Mouse (Mus musculus) inflammation-experienced regulatory T-cells, adult 6 months (primary cell): ENCODE results near the gene Tectb. TPM values are rescaled to one million over a fixed set of nuclear protein-coding genes. Genes with fewer than 3 reads are reported as not detected.

ENCODE experiments used
- ATAC-seq: one replicate; pipeline ENCODE4 v1.8.0; 2017
- polyA plus RNA-seq, 3 experiments: library from polyadenylated mRNA; unstranded; fragments of 100-300 nt; shearing (Covaris generic); gene quantifications; one replicate each; pipeline ENCODE4 v1.2.1; 2017

The Tectb gene
- polyA plus RNA-seq, 3 experiments from 2014 or later, result not detected

- ATAC-seq, result no peak
These were observed 31.2 kb downstream of the Tectb start for GRCm38 (mm10) chr19:55211698-55212097.

- no peak for ATAC-seq
These were observed 33.2 kb downstream of the Tectb start for GRCm38 (mm10) chr19:55213617-55214340.

GRCm38 (mm10) chr19:55216876-55217275 is 36.3 kb downstream of the Tectb start:
- ATAC-seq, result no peak

GRCm38 (mm10) chr19:55217365-55217764 is 36.8 kb downstream of the Tectb start:
- no peak for ATAC-seq

- ATAC-seq, result peak; percentile 90
These were observed 37.7 kb downstream of the Tectb start for GRCm38 (mm10) chr19:55218192-55218739.

GRCm38 (mm10) chr19:55218741-55219221 is 38.2 kb downstream of the Tectb start:
- no peak for ATAC-seq

GRCm38 (mm10) chr19:55219359-55219758 is 38.8 kb downstream of the Tectb start:
- no peak for ATAC-seq

- no peak for ATAC-seq
These were observed 40.7 kb downstream of the Tectb start for GRCm38 (mm10) chr19:55221208-55221607.

GRCm38 (mm10) chr19:55222268-55222667 is 41.7 kb downstream of the Tectb start:
- ATAC-seq, result no peak

- ATAC-seq, result no peak
These were observed 46.1 kb downstream of the Tectb start for GRCm38 (mm10) chr19:55226621-55227020.

GRCm38 (mm10) chr19:55227135-55227534 is 46.6 kb downstream of the Tectb start:
- no peak for ATAC-seq

GRCm38 (mm10) chr19:55231081-55231480 is 50.5 kb downstream of the Tectb start:
- ATAC-seq, result no peak

- no peak for ATAC-seq
These were observed 51.6 kb downstream of the Tectb start for GRCm38 (mm10) chr19:55232136-55232535.

- no peak for ATAC-seq
These were observed 55.5 kb downstream of the Tectb start for GRCm38 (mm10) chr19:55236026-55236425.

GRCm38 (mm10) chr19:55236564-55236963 is 56.0 kb downstream of the Tectb start:
- ATAC-seq, result no peak

GRCm38 (mm10) chr19:55239766-55240426 is 59.4 kb downstream of the Tectb start:
- no peak for ATAC-seq

GRCm38 (mm10) chr19:55241186-55241645 is 60.7 kb downstream of the Tectb start, which contains the start of gene Gucy2g:
Gucy2g (minus strand) TSS chr19:55241236.
- ATAC-seq, result no peak

GRCm38 (mm10) chr19:55244791-55245231 is 64.3 kb downstream of the Tectb start:
- ATAC-seq, result no peak

Other genes with a start within 250 kb of the Tectb start
- gene Gpam, start 53.5 kb upstream of the Tectb start, polyA plus RNA-seq, result 1 to 10 TPM; 1.7 to 2.4 (median 1.9) TPM
- under 1 TPM; 0.18 to 0.56 (median 0.46) TPM for gene Gucy2g, start 60.5 kb downstream of the Tectb start, polyA plus RNA-seq
- 100 to 1,000 TPM in 1 of 3 experiments, 10 to 100 TPM in 2; 48.2 to 133 (median 87.2) TPM for gene Acsl5, start 71.2 kb downstream of the Tectb start, polyA plus RNA-seq
- gene Zdhhc6, start 135.3 kb downstream of the Tectb start, polyA plus RNA-seq, result 10 to 100 TPM; 59.2 to 70.5 (median 65.2) TPM
- 10 to 100 TPM; 26.2 to 39.5 (median 34.4) TPM for gene Vti1a, start 135.6 kb downstream of the Tectb start, polyA plus RNA-seq